Mouse (Mus musculus) cerebellum, adult 11 months (tissue): Measurements from ENCODE around the gene 5730409E04Rik.

ENCODE experiments used
- DNase-seq: peaks from one replicate; pipeline ENCODE4 v3.0.0; 2022

Gene 5730409E04Rik

GRCm38 (mm10) chr4:126609606-126610181 lies at the start of gene 5730409E04Rik:
Gene 5730409E04Rik (plus strand): TSS chr4:126609818.
- DNase-seq = peak; percentile 91

GRCm38 (mm10) chr4:126563798-126564197 lies 45.8 kb upstream of the 5730409E04Rik start:
- DNase-seq = no peak

- no peak for DNase-seq
Observed at GRCm38 (mm10) chr4:126567243-126567642, 42.4 kb upstream of the 5730409E04Rik start.

- no peak for DNase-seq
Observed at GRCm38 (mm10) chr4:126569783-126570182, 39.8 kb upstream of the 5730409E04Rik start.

GRCm38 (mm10) chr4:126576281-126576680 lies 33.3 kb upstream of the 5730409E04Rik start:
- no peak for DNase-seq

GRCm38 (mm10) chr4:126577920-126578319 lies 31.7 kb upstream of the 5730409E04Rik start:
- DNase-seq = no peak

GRCm38 (mm10) chr4:126579077-126579476 lies 30.5 kb upstream of the 5730409E04Rik start:
- no peak for DNase-seq

GRCm38 (mm10) chr4:126585739-126586138 lies 23.9 kb upstream of the 5730409E04Rik start:
- no peak for DNase-seq

- no peak for DNase-seq
Observed at GRCm38 (mm10) chr4:126592039-126592438, 17.6 kb upstream of the 5730409E04Rik start.

GRCm38 (mm10) chr4:126599971-126600754 lies 9.5 kb upstream of the 5730409E04Rik start:
- peak; percentile 47 for DNase-seq

GRCm38 (mm10) chr4:126601597-126602444 lies 7.8 kb upstream of the 5730409E04Rik start:
- no peak for DNase-seq

GRCm38 (mm10) chr4:126602445-126602762 lies 7.2 kb upstream of the 5730409E04Rik start:
- no peak for DNase-seq

GRCm38 (mm10) chr4:126604141-126604540 lies 5.5 kb upstream of the 5730409E04Rik start:
- DNase-seq = no peak

GRCm38 (mm10) chr4:126605751-126606150 lies 3.9 kb upstream of the 5730409E04Rik start:
- no peak for DNase-seq

- peak; percentile 36 for DNase-seq
Observed at GRCm38 (mm10) chr4:126611991-126612390, 2.4 kb downstream of the 5730409E04Rik start.

- no peak for DNase-seq
Observed at GRCm38 (mm10) chr4:126616312-126616711, 6.7 kb downstream of the 5730409E04Rik start.

GRCm38 (mm10) chr4:126619691-126620330 lies 10.2 kb downstream of the 5730409E04Rik start:
- DNase-seq = no peak

- no peak for DNase-seq
Observed at GRCm38 (mm10) chr4:126620349-126620874, 10.8 kb downstream of the 5730409E04Rik start.

GRCm38 (mm10) chr4:126627021-126627681 lies 17.5 kb downstream of the 5730409E04Rik start:
- no peak for DNase-seq

GRCm38 (mm10) chr4:126631922-126632321 lies 22.3 kb downstream of the 5730409E04Rik start:
- no peak for DNase-seq

GRCm38 (mm10) chr4:126632668-126633067 lies 23.1 kb downstream of the 5730409E04Rik start:
- no peak for DNase-seq

GRCm38 (mm10) chr4:126636330-126636729 lies 26.7 kb downstream of the 5730409E04Rik start:
- DNase-seq = no peak
